Mouse (Mus musculus): ENCODE measurements at regions not wholly inside any gene's neighbourhood (a gene's known extent, or its start where the extent isn't known, plus 50 kb on each side); places are given as distances from the start of the nearest gene placed in this dataset.

GRCm38 (mm10) chr9:89532435-89532834 lies 90.5 kb downstream of the Minar1 start:
- Histone ChIP-seq H3K4me1 (no peaks in the 10 kb centered on the region), H3K4me2 (no peak overlapping the region), H3K27ac (no peak overlapping the region), H3K27me3 (replicated peaks) (no peaks in the 10 kb centered on the region), H3K9ac (no peak overlapping the region), H3K4me3 (no peak overlapping the region), H3K9me3 (no peaks in the 10 kb centered on the region), H3K36me3 (replicated peaks) (no peaks in the 10 kb centered on the region)
- no peak for ATAC-seq (replicated peaks)
- 83% methylated on average over 2 of the region's 2 CpGs for WGBS

- ATAC-seq (replicated peaks) = no peak
- H3K4me2 ChIP-seq = no peak overlapping the region
- 89% methylated on average over 1 of the region's 1 CpGs for WGBS
These were observed 98.8 kb downstream of the Minar1 start for GRCm38 (mm10) chr9:89524137-89524536.

GRCm38 (mm10) chr9:89523705-89524104 lies 99.2 kb downstream of the Minar1 start:
- no peak overlapping the region for H3K27ac ChIP-seq
- WGBS = 71% methylated on average over 3 of the region's 3 CpGs
- no peaks in the 10 kb centered on the region for H3K4me1 ChIP-seq
- H3K4me2 ChIP-seq = no peak overlapping the region
- H3K36me3 ChIP-seq (replicated peaks) = no peaks in the 10 kb centered on the region
- H3K9me3 ChIP-seq = no peaks in the 10 kb centered on the region
- H3K27me3 ChIP-seq (replicated peaks) = no peaks in the 10 kb centered on the region
- no peak for ATAC-seq (replicated peaks)
- no peak overlapping the region for H3K9ac ChIP-seq
- H3K4me3 ChIP-seq = no peak overlapping the region

More at GRCm38 (mm10) chr9:89524137-89524536, 98.8 kb downstream of the Minar1 start:
- H3K27me3 ChIP-seq (replicated peaks) = no peaks in the 10 kb centered on the region
- no peaks in the 10 kb centered on the region for H3K4me1 ChIP-seq
- no peak overlapping the region for H3K4me3 ChIP-seq
- no peak overlapping the region for H3K27ac ChIP-seq
- no peak overlapping the region for H3K9ac ChIP-seq
- H3K9me3 ChIP-seq = no peaks in the 10 kb centered on the region
- no peaks in the 10 kb centered on the region for H3K36me3 ChIP-seq (replicated peaks)

DNA sequence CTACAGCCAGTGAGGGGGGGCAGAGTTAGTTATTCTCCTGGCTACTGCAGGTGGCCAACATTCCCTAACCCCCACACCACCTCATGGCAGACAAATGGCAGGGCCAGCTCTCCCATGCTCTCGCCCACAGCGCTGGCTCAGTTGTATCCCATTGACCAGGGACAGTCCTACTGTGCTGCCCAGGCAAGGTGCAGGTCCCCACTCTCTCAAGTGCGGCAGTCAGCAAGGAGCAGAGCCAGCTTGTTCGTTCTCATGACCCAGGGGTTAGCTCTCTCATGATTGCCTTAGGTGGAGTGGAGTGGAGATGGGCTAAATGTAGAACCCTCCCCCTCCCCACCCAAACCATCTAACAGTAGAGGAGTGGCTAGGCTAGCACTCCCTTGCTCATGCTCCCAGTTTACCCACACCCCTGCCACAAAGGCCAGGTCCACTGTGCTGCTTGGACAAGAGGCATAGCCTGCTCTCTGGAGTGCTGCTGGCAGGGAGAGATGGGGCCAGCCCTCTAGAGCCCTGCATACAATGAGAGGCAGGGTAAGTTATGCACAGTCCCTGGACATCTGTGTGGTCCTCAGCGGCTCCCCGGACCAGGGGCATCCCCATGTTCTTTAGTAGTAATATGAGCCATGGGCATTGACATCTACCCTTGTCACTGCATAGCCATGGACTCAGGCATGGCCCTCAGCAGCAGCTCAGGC lies 114.4 kb downstream of the Minar1 start:
- 0 out of 2 replicates have a peak, but pooled peaks have one; percentile 39 for ATAC-seq (replicated peaks)
- no peak overlapping the region for H3K27ac ChIP-seq
- H3K36me3 ChIP-seq (replicated peaks) = no peaks in the 10 kb centered on the region
- WGBS = 88% methylated on average over 6 of the region's 6 CpGs
- no peaks in the 10 kb centered on the region for H3K27me3 ChIP-seq (replicated peaks)
- no peaks in the 10 kb centered on the region for H3K4me1 ChIP-seq
- H3K9me3 ChIP-seq = no peaks in the 10 kb centered on the region
- H3K4me3 ChIP-seq = no peak overlapping the region
- H3K9ac ChIP-seq = no peak overlapping the region
- no peak overlapping the region for H3K4me2 ChIP-seq

DNA sequence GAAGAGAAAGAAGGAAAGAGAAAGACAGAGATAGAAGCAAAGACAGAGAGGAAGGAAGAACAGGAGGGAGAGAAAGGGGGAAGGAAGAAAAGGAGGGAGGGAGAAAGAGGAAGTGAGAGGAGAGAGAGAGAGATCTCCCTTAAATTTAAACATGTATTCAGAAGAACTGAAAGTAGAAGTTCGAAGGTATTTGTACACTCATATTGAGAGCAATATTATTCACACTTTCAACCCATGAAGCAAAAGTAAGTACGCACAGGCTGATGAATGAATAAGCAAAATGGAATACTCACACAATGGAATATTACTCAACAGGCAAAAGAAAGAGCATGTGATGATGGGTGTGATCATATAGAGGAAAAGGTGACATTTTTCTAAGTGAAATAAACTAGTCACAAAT lies 120.8 kb downstream of the Minar1 start:
- Histone ChIP-seq H3K4me2 (no peak overlapping the region), H3K9me3 (no peaks in the 10 kb centered on the region), H3K27me3 (replicated peaks) (no peaks in the 10 kb centered on the region), H3K27ac (no peak overlapping the region), H3K4me3 (no peak overlapping the region), H3K4me1 (peaks cover 2% of the 10 kb centered on the region; the same call in 1 of the 2 replicates), H3K36me3 (replicated peaks) (no peaks in the 10 kb centered on the region), H3K9ac (no peak overlapping the region)
- 90% methylated on average over 2 of the region's 2 CpGs for WGBS
- no peak for ATAC-seq (replicated peaks)

DNA sequence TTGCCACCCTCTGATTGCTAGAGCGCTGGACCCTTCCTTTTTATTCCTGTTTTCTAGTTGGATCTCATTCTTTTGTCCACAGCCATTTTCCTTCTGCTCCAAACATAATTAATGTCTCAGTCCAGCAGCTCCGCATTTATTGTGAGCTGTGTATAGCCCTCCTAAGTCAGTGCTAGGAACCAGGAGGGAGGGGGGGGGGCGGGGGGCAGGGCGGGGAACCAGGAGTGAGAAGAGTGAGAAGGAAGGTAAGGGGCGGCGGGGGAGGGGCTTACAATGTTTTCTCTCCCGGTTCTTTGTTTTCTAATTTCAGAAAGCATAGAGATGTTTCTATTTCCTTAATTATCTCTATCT lies 125.6 kb downstream of the Minar1 start:
- WGBS = 20% methylated on average over 7 of the region's 7 CpGs
- Histone ChIP-seq H3K4me3 (no peak overlapping the region), H3K9ac (no peak overlapping the region), H3K27me3 (replicated peaks) (no peaks in the 10 kb centered on the region), H3K4me1 (peaks cover 7% of the 10 kb centered on the region; the same call in 1 of the 2 replicates), H3K36me3 (replicated peaks) (no peaks in the 10 kb centered on the region), H3K9me3 (no peaks in the 10 kb centered on the region), H3K27ac (no peak overlapping the region), H3K4me2 (no peak overlapping the region)
- ATAC-seq (replicated peaks) = peak; percentile 85

DNA sequence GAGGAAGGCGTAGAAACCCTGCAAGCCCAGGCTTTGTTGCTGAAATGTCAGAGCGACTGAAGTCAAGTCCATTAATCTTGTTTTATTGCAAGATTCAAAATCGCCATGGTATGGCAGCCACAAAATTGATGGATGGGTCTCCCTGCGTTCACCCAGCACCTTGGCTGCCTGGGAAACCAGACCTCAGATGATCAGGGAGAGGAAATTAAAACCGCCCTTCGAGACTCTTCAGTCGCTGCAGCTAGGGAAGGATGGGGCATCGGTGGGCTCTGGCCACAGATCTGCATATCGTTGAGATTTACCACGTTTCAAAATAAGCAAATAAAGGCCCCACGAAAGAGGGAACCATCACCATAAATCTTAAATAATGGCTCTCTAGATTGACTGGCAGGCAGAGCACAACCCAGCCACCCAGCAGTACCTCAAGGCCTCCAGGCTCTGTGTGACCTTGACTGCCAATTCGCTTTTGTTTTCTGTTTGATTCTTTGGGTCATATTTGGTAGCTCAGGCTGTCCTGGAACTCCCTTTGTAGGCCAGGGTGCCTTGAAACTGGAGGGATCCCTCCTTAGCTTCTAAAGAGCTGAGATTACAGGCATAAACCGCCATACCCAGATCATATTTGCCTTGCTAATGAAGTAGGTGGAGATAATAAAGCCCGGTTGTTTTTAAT lies 126.1 kb downstream of the Minar1 start:
- Histone ChIP-seq H3K27me3 (replicated peaks) (no peaks in the 10 kb centered on the region), H3K9me3 (no peaks in the 10 kb centered on the region), H3K4me1 (peaks cover 7% of the 10 kb centered on the region; the same call in 1 of the 2 replicates), H3K36me3 (replicated peaks) (no peaks in the 10 kb centered on the region), H3K4me2 (no peak overlapping the region), H3K4me3 (no peak overlapping the region), H3K9ac (no peak overlapping the region), H3K27ac (0 out of 2 replicates have a peak overlapping the region, but pooled peaks have one; percentile 3)
- 52% methylated on average over 14 of the region's 14 CpGs for WGBS
- peak; percentile 80 for ATAC-seq (replicated peaks)

GRCm38 (mm10) chr9:89487601-89488000 lies 135.3 kb downstream of the Minar1 start:
- H3K27me3 ChIP-seq (replicated peaks) = no peaks in the 10 kb centered on the region
- no peaks in the 10 kb centered on the region for H3K9me3 ChIP-seq
- H3K36me3 ChIP-seq (replicated peaks) = no peaks in the 10 kb centered on the region
- H3K27ac ChIP-seq = no peak overlapping the region
- 86% methylated on average over 4 of the region's 4 CpGs for WGBS
- no peak for ATAC-seq (replicated peaks)
- H3K9ac ChIP-seq = no peak overlapping the region
- H3K4me2 ChIP-seq = no peak overlapping the region
- no peak overlapping the region for H3K4me3 ChIP-seq
- no peaks in the 10 kb centered on the region for H3K4me1 ChIP-seq

DNA sequence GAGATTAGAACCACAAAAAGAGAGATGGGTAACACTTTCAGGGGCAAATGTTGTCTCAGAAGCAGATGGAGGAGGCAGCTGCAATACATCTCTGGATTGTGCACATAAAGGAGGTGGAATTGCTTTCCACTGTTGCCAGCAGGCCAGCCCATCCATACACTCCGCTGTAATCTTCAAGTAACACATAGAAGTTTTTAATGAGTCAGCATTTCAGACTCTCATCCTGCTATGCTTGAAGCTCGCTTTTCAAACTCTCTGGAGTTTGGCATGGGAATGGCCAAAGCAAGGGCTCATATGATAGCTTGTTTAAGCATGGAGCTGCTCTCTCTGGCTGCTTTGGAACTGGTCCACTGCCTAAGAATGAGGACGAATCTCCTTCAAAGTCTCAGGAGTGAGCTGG lies 143.5 kb downstream of the Minar1 start:
- Histone ChIP-seq H3K9me3 (no peaks in the 10 kb centered on the region), H3K27me3 (replicated peaks) (no peaks in the 10 kb centered on the region), H3K4me3 (no peak overlapping the region), H3K27ac (no peak overlapping the region), H3K4me1 (no peaks in the 10 kb centered on the region), H3K36me3 (replicated peaks) (no peaks in the 10 kb centered on the region), H3K4me2 (no peak overlapping the region), H3K9ac (no peak overlapping the region)
- no peak for ATAC-seq (replicated peaks)
- 82% methylated on average over 3 of the region's 3 CpGs for WGBS

GRCm38 (mm10) chr9:89461190-89461589 lies 161.7 kb downstream of the Minar1 start:
- Histone ChIP-seq H3K4me3 (no peak overlapping the region), H3K36me3 (replicated peaks) (no peaks in the 10 kb centered on the region), H3K9ac (no peak overlapping the region), H3K9me3 (no peaks in the 10 kb centered on the region), H3K27me3 (replicated peaks) (no peaks in the 10 kb centered on the region), H3K27ac (no peak overlapping the region), H3K4me1 (no peaks in the 10 kb centered on the region), H3K4me2 (no peak overlapping the region)
- no peak for ATAC-seq (replicated peaks)
- WGBS = 45% methylated on average over 5 of the region's 5 CpGs

DNA sequence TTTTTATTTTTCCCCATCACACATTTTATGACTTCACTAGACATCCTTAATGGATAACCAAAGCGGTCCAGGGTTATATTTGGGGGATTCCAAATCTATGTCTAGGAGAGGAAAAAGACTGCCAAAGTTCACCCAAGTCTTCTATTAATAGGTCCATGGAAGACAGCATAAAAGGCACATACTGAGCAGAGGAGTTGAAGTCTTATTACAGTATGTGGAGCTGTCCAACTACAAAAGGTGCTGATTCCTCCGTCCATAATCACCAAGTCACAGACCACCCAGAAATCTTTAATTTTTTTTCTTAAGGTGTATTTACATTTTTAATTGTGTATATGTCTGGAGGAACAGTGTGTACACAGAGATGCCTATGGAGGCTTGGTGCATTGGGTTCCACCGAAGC lies 166.3 kb downstream of the Minar1 start:
- no peak for ATAC-seq (replicated peaks)
- Histone ChIP-seq H3K4me3 (no peak overlapping the region), H3K4me2 (no peak overlapping the region), H3K9ac (no peak overlapping the region), H3K27me3 (replicated peaks) (no peaks in the 10 kb centered on the region), H3K9me3 (no peaks in the 10 kb centered on the region), H3K4me1 (no peaks in the 10 kb centered on the region), H3K27ac (no peak overlapping the region), H3K36me3 (replicated peaks) (no peaks in the 10 kb centered on the region)
- 89% methylated on average over 3 of the region's 3 CpGs for WGBS

DNA sequence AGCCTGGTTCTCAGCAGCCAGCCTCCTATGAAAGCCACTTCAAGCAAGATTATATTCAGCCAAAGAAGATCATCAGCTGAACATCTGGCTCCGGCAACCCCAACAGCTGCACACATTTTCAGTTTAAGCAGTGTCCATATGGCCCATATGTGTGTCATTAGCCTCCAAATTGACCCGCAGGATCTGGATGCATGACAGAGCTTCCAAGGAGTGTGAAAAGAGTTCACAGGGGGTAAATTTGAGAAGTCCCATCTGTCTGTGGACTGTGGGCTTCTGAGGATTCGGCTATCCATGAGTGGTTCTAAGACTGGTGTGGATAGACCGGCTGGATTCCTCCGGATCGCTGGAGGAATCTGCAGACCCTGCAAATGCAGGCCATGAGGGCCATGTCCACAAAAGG lies 173.3 kb downstream of the Minar1 start:
- Histone ChIP-seq H3K27ac (no peak overlapping the region), H3K27me3 (replicated peaks) (no peaks in the 10 kb centered on the region), H3K4me2 (no peak overlapping the region), H3K4me1 (no peaks in the 10 kb centered on the region), H3K9ac (no peak overlapping the region), H3K4me3 (no peak overlapping the region), H3K36me3 (replicated peaks) (no peaks in the 10 kb centered on the region), H3K9me3 (no peaks in the 10 kb centered on the region)
- no peak for ATAC-seq (replicated peaks)
- 82% methylated on average over 6 of the region's 6 CpGs for WGBS

Data from midbrain, embryonic 15.5 days (tissue).